Mouse (Mus musculus) regulatory T cell (primary cell): Measurements from ENCODE around the gene Zfp318.

ENCODE experiments used
- in situ Hi-C: fragments of 300-600 bp; cut with MboI, MseI; formaldehyde crosslinking; loops from one replicate; pipeline ENCODE4 v1.15.1; 2025; ENCODE audit warnings: high pct_unique_total_duplicates

Gene Zfp318

GRCm38 (mm10) chr17:46446264-46446663, 62.7 kb downstream of the Zfp318 start:
- in situ Hi-C loops = no loop called here

- in situ Hi-C loops = no loop called here
These were observed 69.2 kb downstream of the Zfp318 start for GRCm38 (mm10) chr17:46452683-46453082.

- in situ Hi-C loops = no loop called here
These were observed 69.9 kb downstream of the Zfp318 start for GRCm38 (mm10) chr17:46453302-46453948.

- in situ Hi-C loops = no loop called here
These were observed 70.5 kb downstream of the Zfp318 start for GRCm38 (mm10) chr17:46453970-46454411.

- in situ Hi-C loops = no loop called here
These were observed 71.0 kb downstream of the Zfp318 start for GRCm38 (mm10) chr17:46454539-46454938.

DNA sequence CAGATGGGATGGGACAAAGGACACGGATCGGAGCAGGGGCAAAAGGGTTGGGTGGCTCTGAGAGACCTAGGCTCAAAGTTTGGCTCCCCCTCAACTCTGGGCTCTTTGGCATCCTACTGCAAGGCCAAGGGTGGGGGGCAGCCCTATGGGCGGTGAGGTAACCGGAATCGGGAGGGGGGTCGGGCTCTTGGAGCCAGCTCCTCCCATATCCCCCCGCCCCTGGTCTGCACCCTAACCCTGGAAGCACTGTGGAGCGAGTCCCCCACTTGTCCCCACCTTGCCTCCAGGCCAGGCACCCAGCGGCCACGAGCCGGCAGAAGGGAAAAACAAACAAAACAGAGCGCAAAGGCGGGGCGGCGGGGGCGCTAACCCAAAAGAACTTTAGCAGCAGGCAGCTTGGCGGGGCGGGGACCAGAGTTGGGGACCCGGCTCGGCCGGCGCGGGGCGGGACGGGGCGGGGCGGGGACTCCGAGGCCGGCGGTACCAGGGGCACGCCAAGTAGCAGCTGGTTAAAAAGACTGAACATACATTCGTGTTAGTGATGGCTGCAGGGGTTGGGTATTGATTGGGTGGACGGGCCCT, 71.7 kb downstream of the Zfp318 start:
- in situ Hi-C loops = no loop called here

- in situ Hi-C loops = no loop called here
These were observed 74.3 kb downstream of the Zfp318 start for GRCm38 (mm10) chr17:46457791-46458190.

DNA sequence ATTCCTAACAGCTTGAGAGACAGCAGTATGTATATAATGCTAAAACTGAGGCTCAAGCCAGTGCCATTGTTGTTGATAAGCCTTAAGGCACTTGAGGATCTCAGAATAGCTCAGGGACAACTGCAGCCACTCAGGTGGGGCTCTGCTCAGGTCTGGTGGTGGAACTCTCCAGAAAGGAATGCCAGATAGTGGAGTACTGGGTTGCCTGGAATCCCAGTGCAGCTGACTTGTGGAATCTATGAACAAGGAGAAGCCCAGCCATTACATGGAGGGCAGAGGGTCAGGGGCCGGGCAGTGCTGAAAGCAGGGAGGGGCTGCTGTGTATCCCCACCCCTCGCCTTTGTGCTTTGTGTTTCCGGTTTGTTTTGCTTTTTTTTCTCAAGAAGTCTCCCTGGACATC, 74.9 kb downstream of the Zfp318 start:
- in situ Hi-C loops = no loop called here

DNA sequence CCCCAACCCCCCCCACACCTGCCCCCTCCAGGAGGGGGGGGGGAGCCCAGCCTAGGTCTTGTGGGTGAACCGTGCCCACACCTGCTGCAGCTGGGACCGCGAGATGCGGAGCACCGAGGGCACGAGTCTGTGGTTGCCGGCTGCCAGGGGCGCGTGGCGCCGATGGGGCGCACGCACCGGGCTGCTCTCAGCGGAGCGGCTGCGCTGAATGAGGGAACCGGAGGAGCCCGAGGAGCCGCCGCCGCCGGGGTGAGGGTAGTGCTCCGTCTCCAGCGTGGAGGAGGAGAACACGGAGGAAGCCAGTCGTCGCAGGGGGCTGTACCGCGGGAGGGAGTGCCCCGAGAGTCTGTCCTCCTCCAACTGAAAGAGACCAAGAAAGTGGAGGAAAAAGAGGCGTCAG, 77.1 kb downstream of the Zfp318 start:
- in situ Hi-C loops = loop anchor here (10.0 kb wide), 1 partner anchor 794 kb away; no protein-coding TSS in a partner anchor

- in situ Hi-C loops = loop anchor here (10.0 kb wide), 1 partner anchor 793 kb away; no protein-coding TSS in a partner anchor
These were observed 77.8 kb downstream of the Zfp318 start for GRCm38 (mm10) chr17:46461347-46461746.

DNA sequence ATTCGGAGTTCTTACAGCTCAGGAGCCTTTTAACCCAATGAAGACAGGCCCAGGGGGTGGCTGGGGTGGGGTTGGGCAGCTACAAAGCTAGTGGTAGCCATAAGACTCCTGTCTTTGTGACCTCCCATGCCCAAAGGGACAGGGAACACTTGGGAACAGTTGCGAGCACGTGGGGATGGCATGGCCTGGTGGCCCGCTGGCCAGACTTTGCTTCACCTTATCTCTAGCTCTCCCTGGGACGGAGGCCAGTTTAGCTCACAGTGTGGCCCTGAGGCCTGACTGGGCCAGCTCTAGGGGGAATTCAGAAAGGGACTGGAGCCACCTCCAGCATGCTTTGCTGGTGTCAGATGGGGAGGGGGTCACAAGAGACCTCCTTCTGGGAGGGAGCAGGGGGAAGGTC, 78.7 kb downstream of the Zfp318 start:
- in situ Hi-C loops = loop anchor here (10.0 kb wide), 1 partner anchor 793 kb away; no protein-coding TSS in a partner anchor

DNA sequence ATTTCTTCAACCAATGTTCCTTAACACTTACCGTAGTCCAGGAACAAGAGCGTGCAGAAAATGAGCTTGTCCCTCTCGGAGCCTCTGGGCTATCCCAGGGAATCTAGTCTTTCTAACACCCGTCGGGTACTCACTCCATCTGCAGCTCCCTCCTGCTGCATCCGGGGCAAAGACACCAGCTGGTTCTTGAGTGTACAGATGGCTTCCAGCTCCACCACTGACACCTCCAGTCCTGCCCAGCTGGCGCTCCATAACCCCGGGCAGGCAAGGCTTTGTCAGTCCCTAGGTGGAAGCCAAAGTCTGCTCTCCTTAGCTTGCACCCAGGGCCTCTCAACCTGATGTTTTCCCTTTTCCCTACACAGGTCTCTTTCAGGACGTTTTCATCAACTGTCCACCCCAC, 84.3 kb downstream of the Zfp318 start:
- in situ Hi-C loops = loop anchor here (10.0 kb wide), 1 partner anchor 787 kb away; no protein-coding TSS in a partner anchor
